Mouse (Mus musculus) CH12.LX (cell line): ENCODE results near the gene Minpp1.

Experiments
- CHD1 ChIP-seq: IDR thresholded peaks from 2 replicates; pipeline ENCODE4 v1.6.1; 2012; ENCODE audit warnings: low read depth, low read length, improper control_type of control experiment, inconsistent platforms
- CTCF ChIP-seq, 2 experiments: IDR thresholded peaks in 1 of 2; conservative IDR thresholded peaks in 1 of 2; 2 replicates each; pipeline ENCODE4 v1.5.1; 2011 to 2012; ENCODE audit warnings: low read depth in 2 of 2, low read length in 2 of 2, improper control_type of control experiment in 1 of 2, inconsistent platforms in 1 of 2, mild to moderate bottlenecking in 1 of 2, moderate library complexity in 1 of 2
- E2F4 ChIP-seq: IDR thresholded peaks from 2 replicates; pipeline ENCODE4 v1.6.1; 2011; ENCODE audit warnings: low read depth, low read length, improper control_type of control experiment; ENCODE audit not compliant: insufficient replicate concordance
- MAFK ChIP-seq: IDR thresholded peaks from 2 replicates; pipeline ENCODE4 v1.6.1; 2011; ENCODE audit warnings: low read length, improper control_type of control experiment; ENCODE audit not compliant: insufficient replicate concordance
- NELFE ChIP-seq: IDR thresholded peaks from 2 replicates; pipeline ENCODE4 v1.6.1; 2011; ENCODE audit warnings: low read depth, low read length, improper control_type of control experiment
- POLR2A ChIP-seq: IDR thresholded peaks from 2 replicates; pipeline ENCODE4 v1.6.1; 2011; ENCODE audit warnings: low read depth, mild to moderate bottlenecking, improper control_type of control experiment, low read length
- TCF12 ChIP-seq: IDR thresholded peaks from 2 replicates; pipeline ENCODE4 v1.6.1; 2014; ENCODE audit warnings: low read depth, mild to moderate bottlenecking, inconsistent platforms, low read length, improper control_type of control experiment

DNA sequence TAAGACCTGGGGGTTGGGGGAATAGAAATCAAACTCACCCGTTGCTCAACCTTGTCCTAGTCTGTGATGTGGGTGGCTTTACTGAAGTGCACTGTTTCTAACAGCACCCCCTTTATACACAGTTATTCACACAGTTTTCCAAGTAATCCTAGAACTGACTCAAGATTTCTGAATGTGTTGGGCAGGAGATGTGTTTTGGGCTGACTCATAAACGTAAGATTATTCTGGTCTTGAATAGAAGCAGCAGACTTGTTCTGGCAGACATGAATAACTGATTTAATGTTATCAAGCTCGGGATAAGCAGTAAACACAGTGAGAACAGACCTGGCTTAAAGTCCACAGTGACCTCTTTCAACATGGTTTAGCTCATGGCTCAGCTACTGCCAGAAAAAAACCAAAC lies 65.9 kb downstream of the Minpp1 start:
- TF ChIP-seq CTCF (conservative IDR thresholded peaks at IDR 0.05 in 1 of 2, IDR thresholded peaks at IDR 0.05 in 1 of 2; ENCODE audit: low read depth in 2 of 2, low read length in 2 of 2) (no peak), CHD1 (no peak), E2F4 (no peak), TCF12 (no peak), NELFE (no peak), POLR2A (no peak), MAFK (no peak)
